Mouse (Mus musculus): ENCODE results near the gene Btbd35f14.
"Not testable (repeated sequence)": the region's sequence is repeated elsewhere in the genome, so short reads cannot be mapped to it uniquely, and the experiment has no call there.

Gene Btbd35f14

GRCm38 (mm10) chrX:33702249-33702648, at the start of gene Btbd35f14:
Gene Btbd35f14 (minus strand): TSS chrX:33702349.
- not testable (repeated sequence) for DNase-seq (ENCODE audit: low spot score in 2 of 2)

GRCm38 (mm10) chrX:33656872-33657271, 45.3 kb downstream of the Btbd35f14 start, which contains the start of gene Btbd35f13:
Gene Btbd35f13 (plus strand): TSS chrX:33657172.
- DNase-seq (ENCODE audit: low spot score in 2 of 2), result not testable (repeated sequence)

Measured in frontal cortex, postnatal 10 days (tissue).